Mouse (Mus musculus) kidney, adult 9 months (tissue): ENCODE measurements at regions not wholly inside any gene's neighbourhood (a gene's known extent, or its start where the extent isn't known, plus 50 kb on each side); places are given as distances from the start of the nearest gene placed in this dataset.

Experiments used
- DNase-seq: peaks from one replicate; pipeline ENCODE4 v3.0.0; 2022

GRCm38 (mm10) chr13:47872645-47873044 is 388.4 kb upstream of the Id4 start:
- DNase-seq, result no peak

GRCm38 (mm10) chr13:47892569-47892968 is 368.5 kb upstream of the Id4 start:
- no peak for DNase-seq

GRCm38 (mm10) chr13:47894331-47894730 is 366.7 kb upstream of the Id4 start:
- DNase-seq, result no peak

- no peak for DNase-seq
These were observed 365.8 kb upstream of the Id4 start for GRCm38 (mm10) chr13:47895256-47895655.

GRCm38 (mm10) chr13:47896646-47897045 is 364.4 kb upstream of the Id4 start:
- DNase-seq, result no peak

GRCm38 (mm10) chr13:47909851-47910530 is 351.0 kb upstream of the Id4 start:
- DNase-seq, result no peak

- DNase-seq, result no peak
These were observed 350.5 kb upstream of the Id4 start for GRCm38 (mm10) chr13:47910531-47910910.

DNA sequence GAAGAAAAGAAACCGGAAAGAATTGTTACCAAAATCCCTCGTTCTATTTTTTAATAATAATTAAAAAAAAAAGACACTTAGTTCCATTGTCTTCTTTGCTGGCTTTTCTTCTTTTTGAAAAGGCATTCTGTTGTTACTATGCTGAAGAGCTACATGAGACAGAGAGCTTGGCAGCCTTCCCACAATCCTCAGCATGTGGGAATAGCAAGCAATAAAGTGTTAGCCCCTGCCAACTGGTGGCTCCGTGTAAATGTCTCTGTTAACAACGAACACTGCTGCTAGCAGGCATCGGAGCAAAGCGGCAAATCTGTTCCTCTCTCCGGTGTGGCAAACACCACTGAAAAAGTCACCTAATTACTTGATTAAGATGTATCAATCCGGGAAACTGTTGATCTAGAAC is 344.6 kb upstream of the Id4 start:
- DNase-seq, result no peak

DNA sequence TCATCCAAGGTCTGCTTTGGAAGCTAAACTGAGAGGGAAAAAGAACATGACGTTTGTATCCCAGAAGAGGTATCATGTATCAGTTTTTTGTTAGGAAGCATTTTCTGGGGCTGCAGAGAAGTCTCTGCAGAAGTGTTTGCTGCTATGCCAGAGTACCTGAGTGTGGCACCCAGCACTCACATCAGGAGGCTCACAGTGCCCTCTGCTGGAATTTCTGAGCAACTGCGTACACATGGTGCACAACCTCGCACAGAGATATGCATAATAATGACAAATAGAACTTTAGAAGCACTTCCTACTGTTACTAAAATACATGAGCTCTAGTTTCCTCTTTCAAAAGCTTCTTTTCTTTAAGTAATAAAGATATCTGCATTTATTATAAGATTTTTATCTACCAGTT is 343.7 kb upstream of the Id4 start:
- DNase-seq, result no peak

DNA sequence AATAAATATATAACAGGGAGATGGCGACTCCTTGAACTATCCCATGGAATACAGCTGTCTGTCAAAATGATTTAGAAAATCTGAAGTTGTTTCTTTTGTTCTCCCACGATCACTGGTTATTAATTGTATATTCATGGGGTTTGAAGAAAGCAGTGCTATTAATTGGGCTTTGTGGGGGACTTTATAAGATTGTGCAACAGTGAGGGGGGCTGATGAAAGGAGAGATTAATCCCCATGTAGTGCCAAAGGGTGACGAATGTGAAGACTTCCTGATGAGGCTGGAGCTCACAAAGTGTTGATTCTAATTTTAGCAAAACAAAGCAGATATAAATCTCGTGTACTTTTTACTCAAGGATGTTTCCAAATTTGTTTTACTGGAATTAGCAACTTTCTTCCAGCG is 340.0 kb upstream of the Id4 start:
- DNase-seq, result no peak

GRCm38 (mm10) chr13:47940696-47941095 is 320.3 kb upstream of the Id4 start:
- DNase-seq, result no peak

DNA sequence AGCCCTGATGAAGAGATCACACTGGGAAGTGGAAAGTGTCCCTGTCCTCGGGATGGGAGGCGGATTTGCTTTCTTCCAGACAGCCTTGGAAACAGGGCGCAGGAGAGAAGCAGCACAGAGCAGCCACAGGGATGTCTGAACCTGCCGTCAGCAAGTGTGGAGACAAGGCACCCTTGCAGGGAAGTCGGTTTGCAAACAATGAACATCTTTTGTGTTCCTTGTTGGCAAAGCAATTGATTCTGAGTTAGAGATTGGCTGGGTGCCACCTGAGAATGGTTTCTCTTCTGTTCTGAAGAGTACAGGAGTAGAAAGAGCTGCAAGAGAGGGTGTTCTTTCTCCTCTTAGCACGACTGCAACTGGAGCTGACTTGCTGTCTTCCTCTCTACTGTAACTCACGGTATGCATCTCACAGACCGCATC is 318.6 kb upstream of the Id4 start:
- DNase-seq, result no peak

DNA sequence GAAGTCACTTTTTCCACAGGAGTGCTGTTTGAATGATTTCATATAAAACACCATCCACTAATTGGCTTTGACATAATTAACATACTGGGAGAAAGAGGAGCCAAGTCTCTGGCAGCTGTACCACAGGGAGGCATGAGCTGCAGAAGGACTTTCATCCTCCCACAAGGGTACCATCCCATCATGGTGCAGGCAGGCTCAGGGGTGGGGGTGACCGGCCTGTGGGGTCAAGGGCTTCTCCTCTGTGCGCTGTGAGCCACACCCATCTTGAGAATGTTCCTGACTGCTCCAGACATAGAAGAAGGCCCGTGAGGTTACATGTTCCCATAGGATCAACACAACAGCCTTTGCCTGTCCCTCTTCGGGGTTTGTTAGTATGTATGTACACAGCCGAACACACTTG is 317.4 kb upstream of the Id4 start:
- no peak for DNase-seq

DNA sequence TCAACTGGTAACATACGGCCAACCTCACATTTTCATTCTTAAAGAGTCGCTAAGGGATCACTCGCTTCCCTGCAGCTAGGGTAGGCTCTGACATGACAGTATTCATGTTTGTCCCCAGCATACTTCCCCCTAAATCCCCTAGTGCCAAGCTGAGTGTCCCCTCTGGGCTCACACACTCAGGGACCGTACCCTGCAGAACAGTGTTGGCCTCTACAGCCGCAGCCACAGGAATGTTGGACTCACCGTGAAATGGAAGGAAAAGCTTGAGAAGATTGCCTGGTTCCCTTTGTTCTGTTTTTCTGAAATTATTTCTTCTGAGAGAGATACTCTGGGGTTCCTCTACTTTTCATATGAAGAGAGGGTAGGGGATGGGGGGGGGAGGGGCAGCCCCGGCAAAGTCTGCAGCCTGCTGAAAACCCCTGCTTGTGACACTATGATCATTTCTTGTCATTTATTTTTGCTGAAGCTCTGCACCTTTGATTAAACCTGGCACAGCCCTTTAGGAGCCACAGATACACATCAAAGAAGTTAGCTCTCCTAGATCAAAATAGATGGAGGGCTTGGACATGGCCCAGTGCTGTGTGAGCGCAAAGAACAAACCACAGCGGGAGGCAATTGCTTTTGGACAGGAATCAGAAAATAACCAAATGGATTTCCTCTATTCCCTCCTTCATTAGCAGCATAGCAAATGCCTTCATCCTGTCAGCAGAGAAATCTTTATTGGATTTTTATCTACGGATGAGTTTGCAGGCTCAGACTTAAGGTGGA is 312.7 kb upstream of the Id4 start:
- no peak for DNase-seq

GRCm38 (mm10) chr13:47950456-47950855 is 310.6 kb upstream of the Id4 start:
- no peak for DNase-seq

DNA sequence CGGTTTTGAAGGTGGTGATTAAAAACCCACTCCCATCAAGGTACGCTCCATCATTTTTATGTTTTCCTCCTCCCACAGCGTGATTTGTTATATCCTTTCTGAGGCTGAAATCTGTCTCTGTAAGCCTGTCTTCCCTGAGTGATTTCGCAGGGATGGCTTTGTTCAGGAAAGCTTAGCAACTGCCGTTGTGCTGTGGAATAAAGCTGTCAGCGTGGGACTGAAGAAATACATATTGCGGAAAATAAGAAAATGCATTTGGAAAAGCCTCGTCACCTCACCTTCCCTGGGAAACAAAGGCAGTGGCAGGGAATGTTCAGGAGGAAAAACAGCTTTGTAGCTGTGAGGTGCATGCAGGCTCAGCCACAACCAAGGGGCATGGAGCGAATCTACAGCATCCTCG is 310.0 kb upstream of the Id4 start:
- DNase-seq, result no peak

DNA sequence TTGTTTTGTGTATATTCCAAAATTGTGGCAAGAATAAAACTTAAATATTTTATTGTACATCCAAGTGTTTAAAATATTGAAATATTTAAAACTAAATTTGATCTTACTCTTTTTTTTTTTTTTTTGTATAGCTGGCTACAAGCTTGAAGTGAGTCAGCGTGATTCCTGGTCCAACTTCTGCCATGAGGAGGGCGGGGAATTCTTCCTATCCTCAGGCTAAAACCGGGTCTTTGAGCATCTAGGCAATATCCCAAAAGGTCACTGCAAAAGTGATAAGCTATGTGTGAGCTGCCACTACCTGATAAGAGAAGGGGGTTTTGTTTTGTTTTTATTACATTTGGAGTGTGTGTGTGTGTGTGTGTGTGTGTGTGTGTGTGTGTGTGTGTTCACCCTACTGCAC is 308.1 kb upstream of the Id4 start:
- DNase-seq, result no peak

GRCm38 (mm10) chr13:47953776-47954175 is 307.3 kb upstream of the Id4 start:
- DNase-seq, result no peak

GRCm38 (mm10) chr13:47955504-47955903 is 305.5 kb upstream of the Id4 start:
- no peak for DNase-seq

GRCm38 (mm10) chr13:47957662-47958061 is 303.4 kb upstream of the Id4 start:
- no peak for DNase-seq

GRCm38 (mm10) chr13:47974216-47974615 is 286.8 kb upstream of the Id4 start:
- DNase-seq, result no peak

GRCm38 (mm10) chr13:47974756-47975515 is 286.1 kb upstream of the Id4 start:
- DNase-seq, result peak; percentile 25

GRCm38 (mm10) chr13:47998495-47998894 is 262.5 kb upstream of the Id4 start:
- no peak for DNase-seq

- no peak for DNase-seq
These were observed 261.6 kb upstream of the Id4 start for GRCm38 (mm10) chr13:47999399-47999798.
